Mouse (Mus musculus) heart, embryonic 12.5 days (tissue): ENCODE measurements at regions not wholly inside any gene's neighbourhood (a gene's known extent, or its start where the extent isn't known, plus 50 kb on each side); places are given as distances from the start of the nearest gene placed in this dataset.
A peak's percentile ranks its signal among the peaks of the same experiment; 100 is the strongest.

Source experiments
- ATAC-seq: fragments of 200-750 bp; cut with Nextera tagmentation; 2 replicates; pipeline ENCODE4 v1.8.0; 2017; ENCODE audit warnings: moderate TSS enrichment, moderate library complexity; ENCODE audit not compliant: insufficient number of reproducible peaks, low FRiP score
- H3K27ac ChIP-seq: fragments of 300-500 bp; sonication (generic); 2 replicates; pipeline ENCODE4 v1.5.1; 2016; ENCODE audit warnings: mild to moderate bottlenecking, moderate library complexity; ENCODE audit not compliant: poor library complexity, severe bottlenecking
- H3K27me3 ChIP-seq: fragments of 300-500 bp; sonication (generic); replicated peaks from 2 replicates; pipeline ENCODE4 v1.6.1; 2016; ENCODE audit warnings: mild to moderate bottlenecking, moderate library complexity
- H3K36me3 ChIP-seq: fragments of 300-500 bp; sonication (generic); 2 replicates; pipeline ENCODE4 v1.6.1; 2016; ENCODE audit warnings: mild to moderate bottlenecking, moderate library complexity
- H3K4me1 ChIP-seq: fragments of 300-500 bp; sonication (generic); replicated peaks from 2 replicates; pipeline ENCODE4 v1.6.1; 2016; ENCODE audit warnings: mild to moderate bottlenecking
- H3K4me2 ChIP-seq: fragments of 300-500 bp; sonication (generic); 2 replicates; pipeline ENCODE4 v1.6.1; 2016; ENCODE audit warnings: mild to moderate bottlenecking, moderate library complexity
- H3K4me3 ChIP-seq: fragments of 300-500 bp; sonication (generic); 2 replicates; pipeline ENCODE4 v1.5.1; 2016; ENCODE audit warnings: mild to moderate bottlenecking
- H3K9ac ChIP-seq: fragments of 300-500 bp; sonication (generic); 2 replicates; pipeline ENCODE4 v1.6.1; 2016; ENCODE audit warnings: mild to moderate bottlenecking, moderate library complexity
- H3K9me3 ChIP-seq: fragments of 300-500 bp; sonication (generic); replicated peaks from 2 replicates; pipeline ENCODE4 v1.6.1; 2016; ENCODE audit warnings: mild to moderate bottlenecking, moderate library complexity
- WGBS: fragments of 180-500 bp; shearing (Covaris S2); methylation state at CpG from one replicate; pipeline ENCODE4 v1.1.7; 2016; 5-methylcytosine and 5-hydroxymethylcytosine counted together

DNA sequence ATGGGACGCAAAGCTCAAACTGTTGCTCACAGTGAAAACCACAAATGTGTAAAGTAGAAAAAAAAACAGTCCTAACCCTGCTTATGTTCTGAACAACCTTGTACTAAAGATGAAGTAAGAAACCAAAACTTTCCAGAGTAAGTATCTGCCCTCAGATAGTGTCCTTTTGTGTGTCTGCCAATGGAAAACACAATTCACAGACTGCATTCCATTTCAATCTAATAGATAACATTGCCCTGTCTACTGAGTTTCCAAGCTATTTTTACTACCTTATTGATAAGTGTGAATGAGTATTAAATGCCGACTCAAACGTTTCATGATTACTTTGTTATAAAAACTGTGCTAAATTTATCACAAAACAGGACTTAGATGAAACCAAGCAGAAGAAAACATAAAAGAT is 1357.4 kb upstream of the Flrt2 start:
- H3K9ac ChIP-seq = no peak overlapping the region
- peak overlapping the region; percentile 87 for H3K27ac ChIP-seq
- H3K27me3 ChIP-seq = no peaks in the 10 kb centered on the region
- H3K4me3 ChIP-seq = no peak overlapping the region
- no peaks in the 10 kb centered on the region for H3K36me3 ChIP-seq
- 26% methylated on average over 3 of the region's 3 CpGs for WGBS
- peak; percentile 71 for ATAC-seq
- peaks cover 7% of the 10 kb centered on the region for H3K4me1 ChIP-seq
- H3K9me3 ChIP-seq = no peaks in the 10 kb centered on the region
- H3K4me2 ChIP-seq = no peak overlapping the region

DNA sequence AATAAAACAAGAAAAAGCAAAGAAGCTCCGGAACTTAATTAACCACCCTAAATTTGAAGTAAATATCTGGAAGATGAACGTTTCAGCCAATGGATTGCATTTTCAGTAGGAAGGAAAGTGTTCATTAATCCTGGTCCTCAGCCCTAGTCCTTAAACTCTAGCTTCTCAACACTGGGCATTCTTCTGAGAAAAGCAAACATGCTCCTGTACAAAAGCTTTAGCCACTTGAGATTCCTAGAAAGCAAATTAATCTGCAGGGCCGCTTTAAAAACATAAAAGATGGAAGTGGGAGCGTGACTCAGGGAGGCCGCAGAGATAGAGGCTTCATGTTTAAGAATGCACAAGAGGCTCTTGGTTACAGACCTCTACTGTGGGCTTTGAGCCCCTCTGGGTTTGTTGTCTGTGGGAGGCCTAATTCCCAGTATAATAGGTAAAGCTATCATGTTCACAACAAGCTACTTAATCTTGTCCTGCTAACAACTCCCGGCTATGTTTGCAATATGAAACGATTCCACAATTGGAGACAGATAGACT is 1342.3 kb upstream of the Flrt2 start:
- 62% methylated on average over 7 of the region's 7 CpGs for WGBS
- no peak for ATAC-seq
- H3K4me1 ChIP-seq = 0 out of 2 replicates have a peak, but pooled peaks cover 3% of the 10 kb centered on the region
- H3K9me3 ChIP-seq = no peaks in the 10 kb centered on the region
- H3K27ac ChIP-seq = no peak overlapping the region
- H3K4me2 ChIP-seq = no peak overlapping the region
- no peaks in the 10 kb centered on the region for H3K27me3 ChIP-seq
- no peak overlapping the region for H3K9ac ChIP-seq
- H3K4me3 ChIP-seq = no peak overlapping the region
- no peaks in the 10 kb centered on the region for H3K36me3 ChIP-seq

DNA sequence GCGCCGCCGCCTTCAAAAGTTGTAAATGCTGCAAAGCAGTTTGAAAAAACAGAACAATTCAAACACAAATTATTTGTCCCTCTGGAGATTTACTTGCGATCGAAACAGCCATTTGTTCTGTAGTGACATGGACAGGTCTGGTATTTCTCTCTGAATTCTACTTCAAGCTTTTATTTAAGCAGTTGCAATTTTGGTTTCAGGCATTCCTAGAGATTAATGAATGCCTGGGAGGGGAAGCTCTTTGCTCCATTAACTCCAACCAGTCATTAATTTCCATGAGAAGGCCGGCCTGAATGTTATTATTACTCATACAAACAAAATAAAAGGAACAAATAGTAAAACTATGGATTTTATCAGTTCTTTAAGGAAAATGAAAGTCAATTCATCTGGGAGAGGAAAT is 1327.8 kb upstream of the Flrt2 start:
- H3K9me3 ChIP-seq = no peaks in the 10 kb centered on the region
- H3K9ac ChIP-seq = no peak overlapping the region
- H3K4me3 ChIP-seq = no peak overlapping the region
- WGBS = 80% methylated on average over 6 of the region's 6 CpGs
- H3K4me2 ChIP-seq = no peak overlapping the region
- H3K27ac ChIP-seq = no peak overlapping the region
- H3K27me3 ChIP-seq = no peaks in the 10 kb centered on the region
- no peaks in the 10 kb centered on the region for H3K4me1 ChIP-seq
- no peaks in the 10 kb centered on the region for H3K36me3 ChIP-seq
- no peak for ATAC-seq

DNA sequence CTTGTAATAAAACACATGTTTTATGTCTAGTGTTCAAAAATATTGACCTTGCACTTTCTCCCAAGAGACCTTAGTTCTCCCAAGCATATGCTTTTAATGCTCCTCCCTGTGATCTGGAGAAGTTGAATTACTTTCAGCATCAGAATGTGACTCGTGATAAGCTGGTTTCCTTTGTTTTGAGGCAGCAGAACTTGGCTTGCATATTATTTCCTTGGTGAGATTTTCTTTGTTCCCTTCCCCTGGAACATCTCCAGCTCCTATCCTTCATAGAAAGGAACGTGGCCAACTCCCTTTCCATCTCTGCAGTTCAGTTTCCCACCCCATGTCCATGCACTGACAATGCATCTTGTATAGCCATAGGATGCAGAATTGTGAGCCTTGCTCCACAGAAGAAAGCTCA is 1292.0 kb upstream of the Flrt2 start:
- no peak overlapping the region for H3K4me3 ChIP-seq
- no peak overlapping the region for H3K4me2 ChIP-seq
- no peaks in the 10 kb centered on the region for H3K36me3 ChIP-seq
- H3K27ac ChIP-seq = no peak overlapping the region
- no peaks in the 10 kb centered on the region for H3K9me3 ChIP-seq
- H3K9ac ChIP-seq = no peak overlapping the region
- no peak for ATAC-seq
- WGBS = 40% methylated on average over 2 of the region's 2 CpGs
- no peaks in the 10 kb centered on the region for H3K4me1 ChIP-seq
- no peaks in the 10 kb centered on the region for H3K27me3 ChIP-seq

DNA sequence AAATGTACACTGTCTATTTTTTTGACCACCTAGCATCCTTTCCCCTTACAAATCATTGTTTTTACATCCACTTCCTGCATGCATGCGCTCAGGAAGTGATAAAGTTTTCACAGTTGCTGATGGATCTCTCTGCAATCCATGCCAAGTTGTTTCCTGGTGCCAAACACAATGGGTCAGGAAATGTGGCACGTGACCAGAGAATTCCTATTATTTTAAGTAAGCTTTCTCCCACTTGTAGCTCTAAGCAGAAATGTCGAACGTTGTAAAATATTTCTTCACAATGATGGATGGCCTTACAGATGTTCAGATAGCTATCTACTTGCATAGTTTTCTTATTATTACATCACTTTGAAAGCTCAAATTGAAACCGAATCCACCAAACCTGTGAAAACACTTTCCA is 1271.1 kb upstream of the Flrt2 start:
- H3K27me3 ChIP-seq = no peaks in the 10 kb centered on the region
- no peak overlapping the region for H3K9ac ChIP-seq
- no peaks in the 10 kb centered on the region for H3K36me3 ChIP-seq
- no peaks in the 10 kb centered on the region for H3K9me3 ChIP-seq
- H3K4me2 ChIP-seq = no peak overlapping the region
- H3K4me1 ChIP-seq = no peaks in the 10 kb centered on the region
- H3K4me3 ChIP-seq = no peak overlapping the region
- 44% methylated on average over 5 of the region's 5 CpGs for WGBS
- H3K27ac ChIP-seq = no peak overlapping the region
- peak; percentile 82 for ATAC-seq

DNA sequence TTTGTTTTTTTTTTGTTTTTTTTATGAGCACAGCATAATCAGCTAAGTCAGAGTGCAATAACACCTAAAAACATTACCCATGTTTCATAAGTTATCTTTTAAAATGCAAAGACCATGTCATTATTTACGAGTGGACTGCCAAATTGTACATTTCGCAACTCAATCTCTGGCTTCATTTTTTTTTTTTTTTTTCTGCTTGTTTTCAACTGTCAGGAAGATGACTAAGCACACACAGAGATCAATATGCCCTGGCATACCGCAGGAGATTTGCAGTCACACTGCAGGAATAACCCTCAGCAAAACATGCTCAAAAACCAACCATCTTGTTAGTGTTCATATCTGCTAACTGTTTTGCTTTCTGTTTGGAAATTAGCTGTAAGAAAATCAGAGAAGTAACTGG is 1270.3 kb upstream of the Flrt2 start:
- ATAC-seq = no peak
- H3K36me3 ChIP-seq = no peaks in the 10 kb centered on the region
- H3K4me2 ChIP-seq = no peak overlapping the region
- H3K27ac ChIP-seq = no peak overlapping the region
- no peaks in the 10 kb centered on the region for H3K4me1 ChIP-seq
- no peak overlapping the region for H3K4me3 ChIP-seq
- no peak overlapping the region for H3K9ac ChIP-seq
- no peaks in the 10 kb centered on the region for H3K27me3 ChIP-seq
- H3K9me3 ChIP-seq = no peaks in the 10 kb centered on the region
- 64% methylated on average over 3 of the region's 3 CpGs for WGBS

DNA sequence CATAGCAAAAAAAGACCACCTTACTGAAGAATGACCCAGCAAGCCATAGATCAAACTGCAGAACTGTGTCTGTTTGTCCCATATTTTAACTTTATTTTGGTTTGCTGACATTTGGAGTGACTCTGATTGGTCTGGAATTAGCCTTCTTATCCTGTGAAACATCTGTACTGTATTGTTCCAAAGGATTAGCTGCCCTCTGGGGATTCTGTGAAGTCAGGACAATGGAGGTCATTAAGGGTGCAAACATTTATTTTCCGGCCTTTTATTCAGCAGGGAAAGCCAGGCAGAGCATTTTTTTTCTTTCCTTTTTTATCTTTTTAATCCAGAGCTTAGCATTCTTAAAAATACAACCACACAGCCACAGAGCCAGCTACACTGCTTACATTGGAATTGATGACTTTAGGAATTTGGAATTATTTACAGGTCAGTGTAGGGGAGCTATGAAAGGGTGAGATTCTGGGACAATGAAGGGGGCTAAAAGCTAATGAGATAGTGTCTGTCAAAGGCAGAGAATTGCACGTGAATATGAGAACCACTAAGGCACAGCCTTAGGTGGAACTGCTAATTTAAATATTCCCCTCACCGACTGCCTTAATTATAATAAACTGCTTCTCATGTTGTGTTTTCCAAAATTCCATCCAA is 1267.6 kb upstream of the Flrt2 start:
- Histone ChIP-seq H3K27ac (no peak overlapping the region), H3K9me3 (no peaks in the 10 kb centered on the region), H3K36me3 (no peaks in the 10 kb centered on the region), H3K4me3 (no peak overlapping the region), H3K9ac (no peak overlapping the region), H3K4me2 (no peak overlapping the region), H3K4me1 (0 out of 2 replicates have a peak, but pooled peaks cover 5% of the 10 kb centered on the region), H3K27me3 (no peaks in the 10 kb centered on the region)
- 35% methylated on average over 3 of the region's 3 CpGs for WGBS
- peak; percentile 63 for ATAC-seq

DNA sequence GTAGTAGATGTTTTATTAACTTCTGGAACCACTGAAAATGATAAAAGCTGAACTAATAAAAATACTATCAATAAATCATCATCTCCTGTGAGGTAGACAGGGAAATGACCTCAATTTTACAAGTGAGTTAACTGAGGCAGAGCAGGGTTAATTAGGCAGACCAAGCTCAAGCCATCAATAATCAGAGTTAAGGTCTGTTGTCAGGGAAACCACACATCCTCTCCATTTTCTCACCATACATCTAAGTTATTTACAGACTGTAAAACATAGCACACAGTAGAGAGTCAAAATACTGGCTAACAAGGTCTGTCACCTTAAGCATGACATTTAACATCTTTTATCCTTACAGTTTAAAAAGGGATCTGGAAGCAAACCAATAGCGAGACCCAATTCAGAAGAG is 1242.5 kb upstream of the Flrt2 start:
- ATAC-seq = no peak
- no peak overlapping the region for H3K27ac ChIP-seq
- H3K4me2 ChIP-seq = no peak overlapping the region
- 91% methylated on average over 1 of the region's 1 CpGs for WGBS
- no peaks in the 10 kb centered on the region for H3K27me3 ChIP-seq
- no peaks in the 10 kb centered on the region for H3K36me3 ChIP-seq
- no peak overlapping the region for H3K9ac ChIP-seq
- no peaks in the 10 kb centered on the region for H3K9me3 ChIP-seq
- no peak overlapping the region for H3K4me3 ChIP-seq
- H3K4me1 ChIP-seq = no peaks in the 10 kb centered on the region

DNA sequence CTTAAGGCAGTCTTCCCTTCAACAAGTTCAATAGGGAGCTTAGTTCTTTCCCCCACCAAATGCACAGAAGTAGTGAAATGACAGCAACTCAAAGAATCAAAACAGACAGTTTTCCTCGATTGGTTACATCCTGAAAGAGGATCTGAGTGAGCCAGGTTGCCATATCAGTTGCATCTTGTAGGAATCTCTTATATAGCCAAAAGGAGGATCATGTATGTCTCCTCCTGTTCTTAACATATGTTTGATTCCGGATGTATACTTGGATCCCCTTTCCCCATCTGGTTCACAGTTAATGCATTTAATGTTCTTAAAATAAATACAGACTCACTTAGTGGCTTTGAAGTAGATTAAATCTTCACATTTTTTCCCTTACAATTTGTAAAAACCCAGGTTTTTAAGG is 1224.0 kb upstream of the Flrt2 start:
- WGBS = 60% methylated on average over 2 of the region's 2 CpGs
- H3K36me3 ChIP-seq = no peaks in the 10 kb centered on the region
- no peak overlapping the region for H3K9ac ChIP-seq
- no peak overlapping the region for H3K4me3 ChIP-seq
- H3K4me1 ChIP-seq = peaks cover 3% of the 10 kb centered on the region; the same call in 1 of the 2 replicates
- no peaks in the 10 kb centered on the region for H3K27me3 ChIP-seq
- no peak overlapping the region for H3K27ac ChIP-seq
- no peak overlapping the region for H3K4me2 ChIP-seq
- no peaks in the 10 kb centered on the region for H3K9me3 ChIP-seq
- ATAC-seq = no peak

DNA sequence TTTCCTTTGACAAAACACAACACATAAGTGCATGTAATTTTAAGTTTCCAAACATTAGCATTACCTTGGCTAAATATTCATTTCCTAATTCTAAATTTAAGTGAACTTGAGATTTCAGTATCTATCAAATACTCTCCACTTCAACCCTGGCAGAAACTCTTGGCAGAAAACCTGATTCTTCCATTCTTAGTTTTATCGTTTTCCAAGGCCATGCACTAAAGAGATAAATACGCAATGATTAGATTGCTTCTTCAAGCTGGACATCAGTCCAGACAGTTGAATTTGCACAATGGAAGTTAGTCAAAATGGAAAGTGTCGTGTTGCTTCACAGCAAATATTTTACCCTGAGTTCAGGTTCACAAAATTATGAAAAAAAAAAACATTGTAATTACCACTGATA is 1223.4 kb upstream of the Flrt2 start:
- Histone ChIP-seq H3K27ac (no peak overlapping the region), H3K36me3 (no peaks in the 10 kb centered on the region), H3K4me3 (no peak overlapping the region), H3K9me3 (no peaks in the 10 kb centered on the region), H3K9ac (no peak overlapping the region), H3K4me2 (no peak overlapping the region), H3K4me1 (peaks cover 3% of the 10 kb centered on the region; the same call in 1 of the 2 replicates), H3K27me3 (no peaks in the 10 kb centered on the region)
- 56% methylated on average over 3 of the region's 3 CpGs for WGBS
- no peak for ATAC-seq

DNA sequence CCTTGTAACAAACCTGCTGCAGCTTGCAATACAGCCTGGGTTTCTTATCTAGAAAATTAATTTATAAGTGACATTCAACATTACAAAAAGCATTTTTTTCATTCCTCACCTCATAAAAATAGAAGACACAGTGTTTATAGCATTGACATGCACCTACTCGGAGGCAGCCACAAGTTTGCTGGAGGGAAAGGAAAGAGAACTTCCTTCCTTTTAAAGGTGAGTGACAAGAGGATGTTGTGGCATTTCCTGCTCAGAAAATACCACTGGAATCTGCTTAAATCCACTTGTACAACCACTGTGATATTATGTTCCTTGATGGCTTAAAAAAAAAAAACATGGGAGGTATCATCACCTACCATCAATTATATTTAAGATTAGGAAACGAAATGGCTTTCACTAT is 1222.2 kb upstream of the Flrt2 start:
- H3K9ac ChIP-seq = no peak overlapping the region
- no peak overlapping the region for H3K4me3 ChIP-seq
- H3K27me3 ChIP-seq = no peaks in the 10 kb centered on the region
- no peak overlapping the region for H3K4me2 ChIP-seq
- H3K27ac ChIP-seq = no peak overlapping the region
- H3K4me1 ChIP-seq = peaks cover 3% of the 10 kb centered on the region; the same call in 1 of the 2 replicates
- no peak for ATAC-seq
- WGBS = 58% methylated on average over 2 of the region's 2 CpGs
- H3K36me3 ChIP-seq = no peaks in the 10 kb centered on the region
- no peaks in the 10 kb centered on the region for H3K9me3 ChIP-seq

DNA sequence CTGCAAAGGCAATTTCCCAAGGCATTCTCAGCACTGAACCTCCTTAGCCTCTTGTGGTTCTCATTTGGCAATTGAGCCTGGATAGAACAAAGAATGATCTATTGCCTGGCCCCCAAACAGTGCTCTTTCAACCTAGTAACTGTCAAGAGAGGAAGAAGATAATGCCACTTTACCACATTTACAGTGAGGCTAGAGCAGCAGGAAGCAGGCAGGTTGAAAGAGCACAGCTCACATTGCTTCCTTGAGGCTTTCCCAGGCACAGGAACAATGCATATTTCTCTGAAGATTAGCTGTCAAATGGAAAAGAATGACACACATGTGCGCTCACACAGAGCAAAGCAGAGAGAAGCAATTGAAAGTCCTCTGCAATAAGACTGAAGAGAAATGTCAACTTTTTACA is 1221.0 kb upstream of the Flrt2 start:
- Histone ChIP-seq H3K9ac (no peak overlapping the region), H3K36me3 (no peaks in the 10 kb centered on the region), H3K4me2 (no peak overlapping the region), H3K27me3 (no peaks in the 10 kb centered on the region), H3K27ac (no peak overlapping the region), H3K4me1 (peaks cover 3% of the 10 kb centered on the region; the same call in 1 of the 2 replicates), H3K4me3 (no peak overlapping the region), H3K9me3 (no peaks in the 10 kb centered on the region)
- no peak for ATAC-seq
- 40% methylated on average over 1 of the region's 1 CpGs for WGBS
